Mouse (Mus musculus): ENCODE data around the gene Thsd4. TPM values are rescaled to one million over a fixed set of nuclear protein-coding genes. Genes with fewer than 3 reads are reported as not detected.

The Thsd4 gene
- polyA plus RNA-seq, 1 experiment = 1.7 TPM

DNA sequence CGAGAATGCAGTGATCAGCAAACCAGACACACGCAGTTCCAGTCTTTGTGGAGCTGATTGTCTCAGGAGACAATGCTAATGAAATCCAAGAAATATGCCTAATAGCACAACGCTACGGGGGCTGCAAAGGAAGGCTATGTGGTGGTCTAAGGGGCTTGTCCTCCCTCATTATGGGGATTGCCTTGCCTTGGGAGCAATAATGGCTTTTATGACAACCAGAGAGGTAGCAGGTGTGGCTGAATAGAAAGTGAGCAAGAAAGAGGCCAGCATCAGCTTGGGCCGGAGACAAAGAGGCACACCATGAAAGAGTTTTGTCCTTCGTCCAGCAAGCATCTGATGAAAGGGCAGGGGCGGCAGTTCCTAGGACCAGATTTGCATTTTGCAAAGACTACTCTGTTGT lies 372.9 kb downstream of the Thsd4 start:
- Histone ChIP-seq H3ac (ENCODE audit: control insufficient read depth, insufficient read length) (no peak overlapping the region), H3K4me2 (ENCODE audit: low read depth) (no peak overlapping the region), H3K27me3 (ENCODE audit: control insufficient read depth, insufficient read depth, insufficient read length) (peaks cover 18% of the 10 kb centered on the region), H3K4me3 (no peak overlapping the region), H3K79me2 (ENCODE audit: control insufficient read depth, insufficient read depth) (no peaks in the 10 kb centered on the region), H3K36me3 (ENCODE audit: control insufficient read depth, insufficient read depth) (no peaks in the 10 kb centered on the region)
- TF ChIP-seq USF1 (IDR thresholded peaks at IDR 0.05; ENCODE audit: low read depth) = no peak
- TF ChIP-seq POLR2A (IDR thresholded peaks at IDR 0.05; ENCODE audit: insufficient read length, low read depth) = no peak
- no peak for TF ChIP-seq TCF12 (IDR thresholded peaks at IDR 0.05; ENCODE audit: insufficient read depth, poor library complexity, severe bottlenecking)
- no peak for TF ChIP-seq MAX (IDR thresholded peaks at IDR 0.05; ENCODE audit: low read depth)
- no peak for TF ChIP-seq SRF (IDR thresholded peaks at IDR 0.05; ENCODE audit: control insufficient read depth, insufficient read length, low read depth)
- TF ChIP-seq MYOD1 (IDR thresholded peaks at IDR 0.05; ENCODE audit: control insufficient read depth in 1 of 3, insufficient read length in 2 of 3, low read depth in 2 of 3) = no peak
- TF ChIP-seq MYOG (IDR thresholded peaks at IDR 0.05; ENCODE audit: control insufficient read depth in 1 of 3, insufficient read depth in 1 of 3, insufficient read length in 2 of 3, low read depth in 2 of 3) = no peak
- no peak for TF ChIP-seq TCF3 (IDR thresholded peaks at IDR 0.05; ENCODE audit: insufficient read length, low read depth)
- TF ChIP-seq REST (IDR thresholded peaks at IDR 0.05; ENCODE audit: insufficient read depth, insufficient read length) = no peak
- no peak for TF ChIP-seq CEBPB (IDR thresholded peaks at IDR 0.05; ENCODE audit: insufficient read depth, poor library complexity, severe bottlenecking)
- no peak for TF ChIP-seq E2F4 (IDR thresholded peaks at IDR 0.05; ENCODE audit: insufficient read depth)
- no peak for TF ChIP-seq POLR2AphosphoS2 (IDR thresholded peaks at IDR 0.05; ENCODE audit: insufficient read length, low read depth)

DNA sequence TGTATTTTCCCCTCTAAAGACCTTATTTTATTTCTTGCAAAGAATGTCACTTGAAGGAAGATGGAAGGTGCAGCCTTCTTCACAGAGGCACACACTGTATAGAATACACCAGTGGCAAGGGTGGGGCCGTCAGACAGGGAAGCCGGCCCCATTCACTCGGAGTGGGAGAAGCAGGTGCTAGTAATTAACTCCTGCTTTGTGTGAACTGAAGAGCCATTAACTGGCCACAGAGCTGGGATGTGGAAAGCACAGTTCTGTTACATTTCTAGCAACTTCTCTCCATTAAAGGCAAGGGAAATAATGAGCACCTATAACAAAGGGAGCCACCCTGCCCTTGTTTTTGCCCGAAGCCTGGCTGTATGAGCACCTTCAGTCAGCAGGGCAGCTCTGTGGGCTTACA lies 374.4 kb downstream of the Thsd4 start:
- H3K4me3 ChIP-seq = no peak overlapping the region
- no peaks in the 10 kb centered on the region for H3K36me3 ChIP-seq (ENCODE audit: control insufficient read depth, insufficient read depth)
- no peaks in the 10 kb centered on the region for H3K79me2 ChIP-seq (ENCODE audit: control insufficient read depth, insufficient read depth)
- no peak overlapping the region for H3K4me2 ChIP-seq (ENCODE audit: low read depth)
- peaks cover 20% of the 10 kb centered on the region for H3K27me3 ChIP-seq (ENCODE audit: control insufficient read depth, insufficient read depth, insufficient read length)
- no peak overlapping the region for H3ac ChIP-seq (ENCODE audit: control insufficient read depth, insufficient read length)
- TF ChIP-seq MAX (IDR thresholded peaks at IDR 0.05; ENCODE audit: low read depth) (no peak), SRF (IDR thresholded peaks at IDR 0.05; ENCODE audit: control insufficient read depth, insufficient read length, low read depth) (no peak), TCF12 (IDR thresholded peaks at IDR 0.05; ENCODE audit: insufficient read depth, poor library complexity, severe bottlenecking) (no peak), E2F4 (IDR thresholded peaks at IDR 0.05; ENCODE audit: insufficient read depth) (no peak), USF1 (IDR thresholded peaks at IDR 0.05; ENCODE audit: low read depth) (no peak), REST (IDR thresholded peaks at IDR 0.05; ENCODE audit: insufficient read depth, insufficient read length) (no peak), MYOD1 (IDR thresholded peaks at IDR 0.05; ENCODE audit: control insufficient read depth in 1 of 3, insufficient read length in 2 of 3, low read depth in 2 of 3) (no peak), POLR2AphosphoS2 (IDR thresholded peaks at IDR 0.05; ENCODE audit: insufficient read length, low read depth) (no peak), CEBPB (IDR thresholded peaks at IDR 0.05; ENCODE audit: insufficient read depth, poor library complexity, severe bottlenecking) (no peak), POLR2A (IDR thresholded peaks at IDR 0.05; ENCODE audit: insufficient read length, low read depth) (no peak)

DNA sequence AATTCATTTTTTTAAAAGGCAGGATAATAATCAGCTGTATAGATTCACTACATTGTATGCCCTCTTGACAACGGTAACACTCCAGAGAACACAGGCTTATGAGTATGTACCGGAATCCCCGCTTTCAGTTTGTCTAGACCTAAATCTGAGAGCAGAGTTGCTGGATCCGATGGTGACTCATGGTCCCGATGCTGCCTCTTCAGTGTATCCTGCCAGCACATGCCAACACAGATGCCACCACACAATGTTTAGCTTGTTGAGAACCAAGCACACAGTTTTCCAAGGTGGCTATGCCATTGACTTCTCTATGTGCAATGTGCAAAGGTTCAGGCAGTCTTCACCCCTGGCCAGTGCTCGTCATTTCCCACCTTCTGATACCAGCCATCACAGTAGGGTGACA lies 378.0 kb downstream of the Thsd4 start:
- no peak overlapping the region for H3K4me2 ChIP-seq (ENCODE audit: low read depth)
- H3ac ChIP-seq (ENCODE audit: control insufficient read depth, insufficient read length) = no peak overlapping the region
- H3K27me3 ChIP-seq (ENCODE audit: control insufficient read depth, insufficient read depth, insufficient read length) = peaks cover 39% of the 10 kb centered on the region
- no peaks in the 10 kb centered on the region for H3K79me2 ChIP-seq (ENCODE audit: control insufficient read depth, insufficient read depth)
- H3K36me3 ChIP-seq (ENCODE audit: control insufficient read depth, insufficient read depth) = no peaks in the 10 kb centered on the region
- no peak for TF ChIP-seq E2F4 (IDR thresholded peaks at IDR 0.05; ENCODE audit: insufficient read depth)
- no peak for TF ChIP-seq MAX (IDR thresholded peaks at IDR 0.05; ENCODE audit: low read depth)
- TF ChIP-seq MYOG (IDR thresholded peaks at IDR 0.05; ENCODE audit: control insufficient read depth in 1 of 3, insufficient read depth in 1 of 3, insufficient read length in 2 of 3, low read depth in 2 of 3) = no peak
- no peak for TF ChIP-seq SRF (IDR thresholded peaks at IDR 0.05; ENCODE audit: control insufficient read depth, insufficient read length, low read depth)
- no peak for TF ChIP-seq REST (IDR thresholded peaks at IDR 0.05; ENCODE audit: insufficient read depth, insufficient read length)
- TF ChIP-seq USF1 (IDR thresholded peaks at IDR 0.05; ENCODE audit: low read depth) = no peak
- TF ChIP-seq POLR2A (IDR thresholded peaks at IDR 0.05; ENCODE audit: insufficient read length, low read depth) = no peak
- TF ChIP-seq CEBPB (IDR thresholded peaks at IDR 0.05; ENCODE audit: insufficient read depth, poor library complexity, severe bottlenecking) = no peak
- no peak for TF ChIP-seq TCF12 (IDR thresholded peaks at IDR 0.05; ENCODE audit: insufficient read depth, poor library complexity, severe bottlenecking)
- TF ChIP-seq TCF3 (IDR thresholded peaks at IDR 0.05; ENCODE audit: insufficient read length, low read depth) = no peak
- no peak for TF ChIP-seq MYOD1 (IDR thresholded peaks at IDR 0.05; ENCODE audit: control insufficient read depth in 1 of 3, insufficient read length in 2 of 3, low read depth in 2 of 3)
- no peak for TF ChIP-seq POLR2AphosphoS2 (IDR thresholded peaks at IDR 0.05; ENCODE audit: insufficient read length, low read depth)
- no peak overlapping the region for H3K4me3 ChIP-seq

DNA sequence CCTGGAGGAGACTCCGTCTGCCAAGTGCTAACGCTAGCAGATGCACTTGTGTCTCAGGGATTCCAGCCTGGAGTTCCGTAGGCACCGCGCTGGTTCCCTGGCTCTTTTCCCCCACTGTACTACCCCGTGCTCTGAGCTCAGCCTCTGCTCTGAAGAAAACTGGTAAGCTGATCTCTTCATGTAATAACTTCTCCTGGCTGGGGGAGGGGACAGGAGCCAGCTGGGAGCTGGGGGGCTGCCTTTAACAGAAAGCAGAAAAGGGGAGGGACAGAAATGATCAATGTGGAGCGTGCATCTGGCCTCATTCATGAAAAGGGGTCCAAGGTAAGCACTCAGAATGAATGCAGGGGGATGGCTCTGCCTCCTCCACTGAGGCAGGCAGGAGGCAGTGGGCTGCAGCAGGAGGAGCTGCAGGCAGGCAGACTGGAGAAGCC lies 380.7 kb downstream of the Thsd4 start:
- Histone ChIP-seq H3K4me2 (ENCODE audit: low read depth) (no peak overlapping the region), H3ac (ENCODE audit: control insufficient read depth, insufficient read length) (no peak overlapping the region), H3K36me3 (ENCODE audit: control insufficient read depth, insufficient read depth) (no peaks in the 10 kb centered on the region), H3K79me2 (ENCODE audit: control insufficient read depth, insufficient read depth) (no peaks in the 10 kb centered on the region), H3K4me3 (no peak overlapping the region), H3K27me3 (ENCODE audit: control insufficient read depth, insufficient read depth, insufficient read length) (peaks cover 26% of the 10 kb centered on the region)
- TF ChIP-seq POLR2AphosphoS2 (IDR thresholded peaks at IDR 0.05; ENCODE audit: insufficient read length, low read depth) (no peak), MYOG (IDR thresholded peaks at IDR 0.05; ENCODE audit: control insufficient read depth in 1 of 3, insufficient read depth in 1 of 3, insufficient read length in 2 of 3, low read depth in 2 of 3) (no peak), USF1 (IDR thresholded peaks at IDR 0.05; ENCODE audit: low read depth) (no peak), TCF12 (IDR thresholded peaks at IDR 0.05; ENCODE audit: insufficient read depth, poor library complexity, severe bottlenecking) (no peak), SRF (IDR thresholded peaks at IDR 0.05; ENCODE audit: control insufficient read depth, insufficient read length, low read depth) (no peak), MYOD1 (IDR thresholded peaks at IDR 0.05; ENCODE audit: control insufficient read depth in 1 of 3, insufficient read length in 2 of 3, low read depth in 2 of 3) (no peak)

DNA sequence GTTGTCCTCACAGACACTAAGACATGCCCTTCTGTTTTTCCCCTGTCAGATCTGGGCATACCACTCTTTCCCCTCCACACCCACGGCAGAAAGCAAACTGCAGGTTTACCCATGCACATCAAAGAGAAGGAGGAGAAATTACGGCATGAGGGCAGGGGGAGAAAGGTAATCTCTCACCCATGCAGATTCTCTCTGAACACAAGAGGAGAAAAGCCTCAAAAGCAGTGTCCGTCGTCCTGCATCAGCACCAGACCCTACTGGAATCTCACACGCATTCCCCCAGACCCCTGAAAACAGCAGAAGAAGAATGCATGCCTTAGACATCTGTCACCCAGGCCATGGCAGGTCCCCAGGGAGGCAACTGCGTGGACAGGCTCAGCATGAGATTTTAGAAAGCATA lies 381.4 kb downstream of the Thsd4 start:
- peaks cover 26% of the 10 kb centered on the region for H3K27me3 ChIP-seq (ENCODE audit: control insufficient read depth, insufficient read depth, insufficient read length)
- H3K36me3 ChIP-seq (ENCODE audit: control insufficient read depth, insufficient read depth) = no peaks in the 10 kb centered on the region
- no peaks in the 10 kb centered on the region for H3K79me2 ChIP-seq (ENCODE audit: control insufficient read depth, insufficient read depth)
- TF ChIP-seq SRF (IDR thresholded peaks at IDR 0.05; ENCODE audit: control insufficient read depth, insufficient read length, low read depth) (no peak), POLR2A (IDR thresholded peaks at IDR 0.05; ENCODE audit: insufficient read length, low read depth) (no peak), REST (IDR thresholded peaks at IDR 0.05; ENCODE audit: insufficient read depth, insufficient read length) (no peak), MYOD1 (IDR thresholded peaks at IDR 0.05; ENCODE audit: control insufficient read depth in 1 of 3, insufficient read length in 2 of 3, low read depth in 2 of 3) (no peak), MAX (IDR thresholded peaks at IDR 0.05; ENCODE audit: low read depth) (no peak), TCF12 (IDR thresholded peaks at IDR 0.05; ENCODE audit: insufficient read depth, poor library complexity, severe bottlenecking) (no peak), E2F4 (IDR thresholded peaks at IDR 0.05; ENCODE audit: insufficient read depth) (no peak)
- no peak overlapping the region for H3ac ChIP-seq (ENCODE audit: control insufficient read depth, insufficient read length)
- no peak overlapping the region for H3K4me3 ChIP-seq
- H3K4me2 ChIP-seq (ENCODE audit: low read depth) = no peak overlapping the region

Data from myocyte (in vitro differentiated cells).